Mouse (Mus musculus): Measurements from ENCODE around the gene Rbfox1. TPM values are rescaled to one million over a fixed set of nuclear protein-coding genes. Genes with fewer than 3 reads are reported as not detected.

Rbfox1 gene
- polyA plus RNA-seq, 1 experiment from 2014 or later = 4.6 TPM

DNA sequence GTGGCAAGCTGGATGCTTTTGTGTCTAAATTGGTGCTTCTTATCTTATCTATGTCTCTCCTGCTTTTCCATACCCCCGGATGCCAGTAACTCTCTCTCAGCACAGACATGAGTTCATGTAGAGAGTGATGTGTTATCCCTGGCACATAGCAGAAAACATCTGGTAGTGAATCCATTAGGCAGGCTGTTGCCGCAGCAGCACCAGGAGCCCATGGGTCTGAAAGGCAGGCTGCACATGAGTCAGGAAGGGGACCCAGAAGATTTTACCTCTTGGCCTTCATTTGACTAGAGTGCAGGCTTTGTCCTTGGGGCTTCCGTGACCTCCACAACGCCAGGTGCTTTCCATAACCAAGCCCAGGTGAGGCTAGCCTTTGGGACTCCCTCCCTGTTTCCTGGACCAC is 1278.5 kb downstream of the Rbfox1 start:
- no peak for DNase-seq (ENCODE audit: low spot score)
- Histone ChIP-seq H3K27me3 (ENCODE audit: control insufficient read depth, insufficient read depth, low read length) (no peaks in the 10 kb centered on the region), H3K9me3 (ENCODE audit: control insufficient read depth, low read length) (no peaks in the 10 kb centered on the region), H3K4me3 (ENCODE audit: low read depth, low read length) (no peak overlapping the region), H3K9ac (ENCODE audit: low read length) (no peak overlapping the region), H3K4me2 (ENCODE audit: low read depth, low read length, severe bottlenecking) (no peak overlapping the region), H3K36me3 (ENCODE audit: control insufficient read depth, insufficient read depth, low read length) (no peaks in the 10 kb centered on the region), H3K27ac (ENCODE audit: low read depth, low read length) (no peak overlapping the region), H3K4me1 (replicated peaks; ENCODE audit: control insufficient read depth, insufficient read depth, low read length) (peaks cover 3% of the 10 kb centered on the region; the same call in 1 of the 2 replicates)
- peak; percentile 15; the same call in 1 of the 2 replicates for ATAC-seq (replicated peaks; ENCODE audit: low FRiP score)
- WGBS = 82% methylated on average over 4 of the region's 4 CpGs

DNA sequence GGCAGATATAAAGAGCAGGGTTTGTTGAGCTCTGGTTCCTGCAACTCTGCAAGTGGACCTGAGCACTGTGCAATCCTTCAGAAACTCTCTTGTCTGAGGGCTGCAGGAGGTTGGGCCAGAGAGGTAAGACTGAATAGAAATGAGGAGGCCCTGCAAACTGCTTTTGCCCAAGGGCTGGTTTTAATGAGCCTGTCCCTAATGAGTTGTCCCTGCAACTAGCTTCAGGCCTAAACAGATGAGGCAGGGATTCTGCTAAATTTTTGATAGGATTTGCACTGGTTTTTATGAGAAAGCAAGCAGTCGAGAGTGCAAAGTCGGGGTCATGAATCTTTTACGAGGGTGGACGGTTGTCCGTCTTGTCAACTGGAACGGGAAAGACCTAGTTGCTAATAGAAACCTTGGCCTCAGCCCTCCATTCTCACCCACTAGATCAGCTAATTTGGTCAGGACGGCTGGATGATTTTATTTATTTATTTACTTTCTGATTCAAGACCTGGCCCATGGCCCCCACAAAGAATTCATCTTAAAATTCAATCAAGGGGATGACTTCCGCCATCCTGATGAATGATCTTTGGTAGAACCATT is 1279.1 kb downstream of the Rbfox1 start:
- DNase-seq (ENCODE audit: low spot score) = peak; percentile 68
- WGBS = 58% methylated on average over 8 of the region's 8 CpGs

DNA sequence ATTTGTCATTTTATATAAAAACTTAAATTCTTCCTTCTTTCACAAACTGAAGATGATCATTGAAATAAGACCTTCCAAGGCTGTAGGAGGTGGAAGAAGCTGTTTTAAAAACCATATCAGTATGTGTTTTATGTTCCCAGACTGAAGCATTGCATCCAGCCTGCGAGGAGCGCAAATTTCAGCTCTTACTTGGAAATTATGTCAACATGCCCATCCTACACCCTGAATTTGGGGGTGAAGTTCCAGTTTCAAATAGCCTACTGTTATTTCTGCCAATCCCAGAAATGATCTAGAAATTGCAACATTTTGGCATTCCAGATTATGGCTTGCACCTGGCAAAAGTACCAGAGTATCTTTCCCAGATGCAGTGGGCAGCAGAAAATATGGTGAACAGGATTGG is 1290.8 kb downstream of the Rbfox1 start:
- ATAC-seq (replicated peaks; ENCODE audit: low FRiP score) (no peak), DNase-seq (ENCODE audit: low spot score) (no peak)
- H3K27me3 ChIP-seq (ENCODE audit: control insufficient read depth, insufficient read depth, low read length) = no peaks in the 10 kb centered on the region
- 98% methylated on average over 2 of the region's 2 CpGs for WGBS
- H3K4me3 ChIP-seq (ENCODE audit: low read depth, low read length) = no peak overlapping the region
- H3K4me2 ChIP-seq (ENCODE audit: low read depth, low read length, severe bottlenecking) = no peak overlapping the region
- no peaks in the 10 kb centered on the region for H3K9me3 ChIP-seq (ENCODE audit: control insufficient read depth, low read length)
- no peak overlapping the region for H3K9ac ChIP-seq (ENCODE audit: low read length)
- H3K27ac ChIP-seq (ENCODE audit: low read depth, low read length) = no peak overlapping the region
- H3K36me3 ChIP-seq (ENCODE audit: control insufficient read depth, insufficient read depth, low read length) = no peaks in the 10 kb centered on the region
- H3K4me1 ChIP-seq (replicated peaks; ENCODE audit: control insufficient read depth, insufficient read depth, low read length) = no peaks in the 10 kb centered on the region

More for the DNA sequence above, 1279.1 kb downstream of the Rbfox1 start:
- H3K27ac ChIP-seq (ENCODE audit: low read depth, low read length) = no peak overlapping the region
- H3K36me3 ChIP-seq (ENCODE audit: control insufficient read depth, insufficient read depth, low read length) = no peaks in the 10 kb centered on the region
- no peak overlapping the region for H3K4me3 ChIP-seq (ENCODE audit: low read depth, low read length)
- H3K4me2 ChIP-seq (ENCODE audit: low read depth, low read length, severe bottlenecking) = no peak overlapping the region
- H3K27me3 ChIP-seq (ENCODE audit: control insufficient read depth, insufficient read depth, low read length) = no peaks in the 10 kb centered on the region
- no peak overlapping the region for H3K9ac ChIP-seq (ENCODE audit: low read length)
- H3K9me3 ChIP-seq (ENCODE audit: control insufficient read depth, low read length) = no peaks in the 10 kb centered on the region
- ATAC-seq (replicated peaks; ENCODE audit: low FRiP score) = peak; percentile 65
- H3K4me1 ChIP-seq (replicated peaks; ENCODE audit: control insufficient read depth, insufficient read depth, low read length) = peaks cover 3% of the 10 kb centered on the region; the same call in 1 of the 2 replicates

DNA sequence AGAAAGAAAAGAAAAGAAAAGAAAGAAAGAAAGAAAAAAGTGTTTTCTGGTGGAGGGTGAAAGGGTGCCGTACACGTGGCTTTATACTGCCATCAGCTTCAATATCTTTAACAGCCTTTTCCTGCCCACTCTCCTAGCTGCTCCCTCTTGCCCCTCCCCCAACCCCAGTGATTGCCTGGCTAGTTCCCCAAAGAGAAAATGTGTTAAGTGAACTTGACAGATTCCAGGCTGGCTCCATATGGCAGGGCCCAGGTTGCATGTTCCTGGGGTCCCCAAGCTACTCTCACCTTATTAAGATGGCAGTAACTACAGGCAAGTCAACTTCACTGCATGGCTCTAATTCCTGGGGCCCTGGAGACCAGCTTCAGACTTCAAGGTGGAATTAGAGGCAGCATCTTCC is 1302.6 kb downstream of the Rbfox1 start:
- Histone ChIP-seq H3K4me3 (ENCODE audit: low read depth, low read length) (no peak overlapping the region), H3K9ac (ENCODE audit: low read length) (no peak overlapping the region), H3K36me3 (ENCODE audit: control insufficient read depth, insufficient read depth, low read length) (no peaks in the 10 kb centered on the region), H3K9me3 (ENCODE audit: control insufficient read depth, low read length) (no peaks in the 10 kb centered on the region), H3K27me3 (ENCODE audit: control insufficient read depth, insufficient read depth, low read length) (no peaks in the 10 kb centered on the region), H3K4me2 (ENCODE audit: low read depth, low read length, severe bottlenecking) (no peak overlapping the region), H3K27ac (ENCODE audit: low read depth, low read length) (no peak overlapping the region), H3K4me1 (replicated peaks; ENCODE audit: control insufficient read depth, insufficient read depth, low read length) (no peaks in the 10 kb centered on the region)
- WGBS = 50% methylated on average over 2 of the region's 2 CpGs
- DNase-seq (ENCODE audit: low spot score) = peak; percentile 57
- ATAC-seq (replicated peaks; ENCODE audit: low FRiP score) = no peak

DNA sequence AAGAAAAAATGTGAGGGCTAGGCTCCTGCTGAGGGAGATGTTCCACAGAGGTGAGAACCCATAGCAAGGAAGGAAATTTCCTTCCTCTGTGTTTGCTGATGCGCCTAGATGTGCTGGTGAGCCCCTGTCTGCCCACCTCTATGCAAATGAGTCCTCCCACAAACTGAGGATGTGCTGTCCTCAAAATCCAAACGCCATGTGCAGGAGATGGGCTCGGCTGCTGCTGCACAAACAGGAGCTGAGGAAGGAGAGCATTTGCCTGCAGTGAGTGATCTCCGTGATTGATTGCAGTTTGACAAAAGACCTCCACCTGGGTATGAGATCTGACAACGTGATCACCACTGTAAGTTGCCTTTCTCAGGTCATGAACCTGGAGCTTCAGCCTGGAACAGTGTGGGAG is 1308.4 kb downstream of the Rbfox1 start:
- ATAC-seq (replicated peaks; ENCODE audit: low FRiP score) = no peak
- Histone ChIP-seq H3K27ac (ENCODE audit: low read depth, low read length) (no peak overlapping the region), H3K36me3 (ENCODE audit: control insufficient read depth, insufficient read depth, low read length) (no peaks in the 10 kb centered on the region), H3K9ac (ENCODE audit: low read length) (no peak overlapping the region), H3K9me3 (ENCODE audit: control insufficient read depth, low read length) (no peaks in the 10 kb centered on the region), H3K4me1 (replicated peaks; ENCODE audit: control insufficient read depth, insufficient read depth, low read length) (no peaks in the 10 kb centered on the region), H3K27me3 (ENCODE audit: control insufficient read depth, insufficient read depth, low read length) (no peaks in the 10 kb centered on the region), H3K4me2 (ENCODE audit: low read depth, low read length, severe bottlenecking) (no peak overlapping the region), H3K4me3 (ENCODE audit: low read depth, low read length) (no peak overlapping the region)
- 74% methylated on average over 5 of the region's 5 CpGs for WGBS
- no peak for DNase-seq (ENCODE audit: low spot score)

DNA sequence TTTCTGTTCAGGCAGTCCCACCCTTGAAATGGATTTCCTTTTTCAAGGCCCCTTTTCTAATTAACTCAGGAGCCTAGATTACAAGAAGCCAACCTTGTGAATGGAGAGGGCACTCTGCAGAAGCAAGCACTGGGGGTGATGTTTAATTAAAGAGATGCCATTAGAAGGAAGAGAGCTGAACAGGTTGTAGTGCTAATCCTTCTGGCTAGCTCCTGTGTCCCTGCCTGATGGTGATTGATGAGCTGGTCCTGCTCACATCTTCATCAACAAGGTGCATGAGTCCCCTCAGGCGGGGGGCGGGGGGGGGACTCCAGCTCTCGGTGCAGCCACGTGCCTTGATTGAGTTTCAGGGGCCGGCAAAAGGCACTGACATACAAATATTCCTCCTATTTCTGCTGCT is 1312.8 kb downstream of the Rbfox1 start:
- WGBS = 65% methylated on average over 5 of the region's 5 CpGs

DNA sequence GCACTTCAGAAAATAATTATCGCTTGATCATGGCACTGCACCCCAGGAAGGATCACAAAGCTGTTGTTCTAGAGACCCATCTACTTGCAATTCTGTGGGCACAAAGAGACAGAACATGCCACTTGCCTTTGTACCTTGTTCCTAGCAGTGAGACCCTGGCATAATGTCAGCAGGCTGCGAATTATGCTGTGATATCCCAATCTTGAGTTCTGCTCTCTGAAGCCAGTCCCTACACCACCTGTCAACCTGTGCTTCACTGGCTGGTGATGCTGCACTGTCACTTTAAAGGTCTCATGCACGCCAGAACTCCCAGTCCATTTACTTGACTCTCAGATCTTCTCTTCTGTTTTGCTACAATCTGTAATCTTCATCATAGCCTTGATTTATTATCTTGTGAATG is 1315.1 kb downstream of the Rbfox1 start:
- WGBS = 90% methylated on average over 3 of the region's 3 CpGs
- H3K27me3 ChIP-seq (ENCODE audit: control insufficient read depth, insufficient read depth, low read length) = no peaks in the 10 kb centered on the region
- no peak overlapping the region for H3K9ac ChIP-seq (ENCODE audit: low read length)
- no peak overlapping the region for H3K27ac ChIP-seq (ENCODE audit: low read depth, low read length)
- H3K36me3 ChIP-seq (ENCODE audit: control insufficient read depth, insufficient read depth, low read length) = no peaks in the 10 kb centered on the region
- H3K4me3 ChIP-seq (ENCODE audit: low read depth, low read length) = no peak overlapping the region
- H3K4me2 ChIP-seq (ENCODE audit: low read depth, low read length, severe bottlenecking) = no peak overlapping the region
- H3K9me3 ChIP-seq (ENCODE audit: control insufficient read depth, low read length) = no peaks in the 10 kb centered on the region
- ATAC-seq (replicated peaks; ENCODE audit: low FRiP score) (no peak), DNase-seq (ENCODE audit: low spot score) (no peak)
- no peaks in the 10 kb centered on the region for H3K4me1 ChIP-seq (replicated peaks; ENCODE audit: control insufficient read depth, insufficient read depth, low read length)

More for the DNA sequence above, 1312.8 kb downstream of the Rbfox1 start:
- H3K9me3 ChIP-seq (ENCODE audit: control insufficient read depth, low read length) = no peaks in the 10 kb centered on the region
- H3K27ac ChIP-seq (ENCODE audit: low read depth, low read length) = no peak overlapping the region
- H3K4me3 ChIP-seq (ENCODE audit: low read depth, low read length) = no peak overlapping the region
- no peaks in the 10 kb centered on the region for H3K27me3 ChIP-seq (ENCODE audit: control insufficient read depth, insufficient read depth, low read length)
- ATAC-seq (replicated peaks; ENCODE audit: low FRiP score) = no peak
- no peak overlapping the region for H3K4me2 ChIP-seq (ENCODE audit: low read depth, low read length, severe bottlenecking)
- H3K36me3 ChIP-seq (ENCODE audit: control insufficient read depth, insufficient read depth, low read length) = no peaks in the 10 kb centered on the region
- DNase-seq (ENCODE audit: low spot score) = no peak
- no peaks in the 10 kb centered on the region for H3K4me1 ChIP-seq (replicated peaks; ENCODE audit: control insufficient read depth, insufficient read depth, low read length)
- H3K9ac ChIP-seq (ENCODE audit: low read length) = no peak overlapping the region

DNA sequence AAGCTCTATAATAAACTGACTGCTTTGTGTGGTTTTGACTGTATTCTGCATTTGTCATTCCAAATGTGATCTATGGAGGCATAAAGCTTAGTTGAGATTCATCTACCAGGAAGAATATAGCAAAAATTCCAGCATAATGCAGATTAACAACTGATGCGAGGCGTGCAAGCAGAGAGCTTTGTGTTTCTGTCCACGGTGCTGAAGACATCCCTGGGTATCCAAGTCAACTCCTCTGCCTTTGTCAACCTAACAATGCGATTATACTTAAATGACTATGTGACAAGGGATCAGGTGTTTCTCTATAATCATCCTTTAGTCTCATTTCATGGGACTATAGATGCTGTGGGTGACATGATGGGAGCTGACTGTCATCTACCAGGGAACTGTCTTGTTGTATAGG is 1316.7 kb downstream of the Rbfox1 start:
- H3K4me3 ChIP-seq (ENCODE audit: low read depth, low read length) = no peak overlapping the region
- H3K9me3 ChIP-seq (ENCODE audit: control insufficient read depth, low read length) = no peaks in the 10 kb centered on the region
- no peak for ATAC-seq (replicated peaks; ENCODE audit: low FRiP score)
- WGBS = 64% methylated on average over 4 of the region's 4 CpGs
- H3K4me1 ChIP-seq (replicated peaks; ENCODE audit: control insufficient read depth, insufficient read depth, low read length) = no peaks in the 10 kb centered on the region
- no peaks in the 10 kb centered on the region for H3K36me3 ChIP-seq (ENCODE audit: control insufficient read depth, insufficient read depth, low read length)
- no peak overlapping the region for H3K27ac ChIP-seq (ENCODE audit: low read depth, low read length)
- H3K27me3 ChIP-seq (ENCODE audit: control insufficient read depth, insufficient read depth, low read length) = no peaks in the 10 kb centered on the region
- no peak for DNase-seq (ENCODE audit: low spot score)
- H3K9ac ChIP-seq (ENCODE audit: low read length) = no peak overlapping the region
- H3K4me2 ChIP-seq (ENCODE audit: low read depth, low read length, severe bottlenecking) = no peak overlapping the region

DNA sequence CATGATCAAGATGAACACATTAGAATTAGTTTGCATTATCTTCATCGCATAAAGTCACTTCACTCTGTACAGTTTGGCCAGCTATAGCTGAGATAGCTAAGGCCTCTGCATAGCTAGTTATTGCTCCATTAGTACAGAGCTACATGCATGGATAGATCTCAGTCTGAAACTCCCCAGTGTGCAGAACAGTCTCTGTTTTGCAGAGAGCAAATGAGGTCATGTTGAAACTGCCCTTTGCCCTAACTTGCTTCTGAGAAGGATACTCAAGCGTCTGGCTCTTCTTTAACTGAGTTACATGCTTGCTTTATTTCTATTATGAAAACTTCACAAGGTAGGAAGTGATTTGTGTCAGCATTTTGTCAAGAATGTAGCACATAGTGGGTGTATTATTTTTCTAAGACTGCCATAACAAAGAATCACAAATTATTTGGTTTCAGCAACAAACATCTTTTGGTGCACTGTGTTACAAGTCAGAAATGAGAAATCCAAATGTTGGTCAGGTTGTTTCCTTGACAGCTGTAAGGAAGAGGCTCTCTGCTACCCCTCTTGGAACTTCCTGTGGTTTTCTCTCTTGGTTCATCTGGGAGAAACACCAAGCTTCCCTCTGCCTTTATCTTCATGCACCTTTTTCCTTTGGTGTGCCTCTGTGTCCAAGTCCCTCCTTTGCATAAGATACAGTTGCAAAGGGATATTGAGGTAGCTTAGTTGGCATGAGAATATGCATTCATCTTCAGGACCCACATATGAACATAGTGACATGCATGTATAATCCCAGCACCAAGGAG is 1321.2 kb downstream of the Rbfox1 start:
- H3K4me2 ChIP-seq (ENCODE audit: low read depth, low read length, severe bottlenecking) = no peak overlapping the region
- no peaks in the 10 kb centered on the region for H3K36me3 ChIP-seq (ENCODE audit: control insufficient read depth, insufficient read depth, low read length)
- DNase-seq (ENCODE audit: low spot score) (no peak), ATAC-seq (replicated peaks; ENCODE audit: low FRiP score) (no peak)
- 84% methylated on average over 2 of the region's 2 CpGs for WGBS
- no peak overlapping the region for H3K9ac ChIP-seq (ENCODE audit: low read length)
- H3K27ac ChIP-seq (ENCODE audit: low read depth, low read length) = no peak overlapping the region
- no peaks in the 10 kb centered on the region for H3K9me3 ChIP-seq (ENCODE audit: control insufficient read depth, low read length)
- no peak overlapping the region for H3K4me3 ChIP-seq (ENCODE audit: low read depth, low read length)
- H3K4me1 ChIP-seq (replicated peaks; ENCODE audit: control insufficient read depth, insufficient read depth, low read length) = no peaks in the 10 kb centered on the region
- H3K27me3 ChIP-seq (ENCODE audit: control insufficient read depth, insufficient read depth, low read length) = no peaks in the 10 kb centered on the region

All from forebrain, embryonic 11.5 days (tissue).